Mouse (Mus musculus): Measurements from ENCODE around the gene Vmn2r105.

Vmn2r105 gene

GRCm38 (mm10) chr17:20234952-20235351, at the start of gene Vmn2r105:
Gene Vmn2r105, minus strand, starts transcription at chr17:20235052.
- DNase-seq (ENCODE audit: low read depth, low spot score): no peak

DNA sequence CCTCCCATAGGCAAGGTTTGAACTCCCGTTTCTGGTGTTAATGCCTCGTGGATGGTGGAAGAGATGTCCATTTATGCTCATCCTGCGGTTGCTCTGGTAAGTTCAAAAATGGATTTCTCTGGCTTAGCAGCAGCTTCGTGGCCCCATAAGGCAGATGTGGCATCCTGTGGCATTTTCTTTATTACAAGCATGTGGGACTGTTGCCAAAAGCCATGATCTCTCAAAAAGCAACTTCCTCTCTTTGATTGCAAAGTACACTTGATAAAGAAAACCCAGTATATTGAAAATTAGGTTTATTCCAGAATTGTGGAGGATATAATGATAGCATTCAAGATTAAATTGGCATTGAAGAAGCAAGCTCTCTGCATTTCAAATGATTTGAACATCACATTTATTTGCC, 20.7 kb upstream of the Vmn2r105 start:
- no peak for DNase-seq (ENCODE audit: low read depth, low spot score)

DNA sequence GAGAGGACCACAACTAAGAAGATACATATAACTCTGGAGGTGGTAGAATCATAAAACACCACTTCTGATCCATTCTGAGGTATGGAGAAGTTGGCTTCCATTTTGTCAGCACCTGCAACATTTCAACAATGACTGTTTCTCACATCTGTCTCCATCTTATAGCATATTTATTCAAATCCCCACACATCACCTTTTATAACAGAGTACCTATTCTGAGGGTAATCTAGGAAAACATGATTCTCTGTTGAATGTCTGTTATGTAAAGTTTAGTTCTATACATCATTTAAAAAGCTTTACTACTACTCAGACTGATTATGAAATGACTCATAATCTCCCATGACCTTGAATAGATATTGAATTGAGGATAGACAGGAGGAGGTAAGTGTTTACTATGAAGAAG, 51.9 kb downstream of the Vmn2r105 start, which contains the start of gene Fpr-rs6:
Gene Fpr-rs6, minus strand, starts transcription at position 101 of the 400 bp plus-strand sequence.
- DNase-seq (ENCODE audit: low read depth, low spot score): no peak
